Mouse (Mus musculus): ENCODE results near the gene Dgki. TPM values are rescaled to one million over a fixed set of nuclear protein-coding genes. Genes with fewer than 3 reads are reported as not detected.

Dgki gene
- polyA plus RNA-seq, 1 experiment from 2014 or later, result 1.0 TPM

- H3K9me3 ChIP-seq (ENCODE audit: control insufficient read depth, low read depth, low read length), result no peaks in the 10 kb centered on the region
- no peaks in the 10 kb centered on the region for H3K27me3 ChIP-seq (ENCODE audit: control insufficient read depth, insufficient read depth, low read length)
- 86% methylated on average over 3 of the region's 3 CpGs for WGBS
- H3K4me1 ChIP-seq (ENCODE audit: control insufficient read depth, insufficient read depth, low read length), result peaks cover 8% of the 10 kb centered on the region
- no peak overlapping the region for H3K4me3 ChIP-seq (ENCODE audit: low read depth, low read length)
- no peaks in the 10 kb centered on the region for H3K36me3 ChIP-seq (ENCODE audit: control insufficient read depth, insufficient read depth, low read length)
- no peak overlapping the region for H3K27ac ChIP-seq (ENCODE audit: low read length)
- no peak overlapping the region for H3K9ac ChIP-seq (replicated peaks; ENCODE audit: low read depth, low read length)
- no peak for ATAC-seq (ENCODE audit: insufficient number of reproducible peaks, insufficient read depth, low FRiP score, low read depth)
- H3K4me2 ChIP-seq (replicated peaks; ENCODE audit: low read depth, low read length), result no peak overlapping the region
These were observed 427.1 kb downstream of the Dgki start for GRCm38 (mm10) chr6:36872876-36873275.

DNA sequence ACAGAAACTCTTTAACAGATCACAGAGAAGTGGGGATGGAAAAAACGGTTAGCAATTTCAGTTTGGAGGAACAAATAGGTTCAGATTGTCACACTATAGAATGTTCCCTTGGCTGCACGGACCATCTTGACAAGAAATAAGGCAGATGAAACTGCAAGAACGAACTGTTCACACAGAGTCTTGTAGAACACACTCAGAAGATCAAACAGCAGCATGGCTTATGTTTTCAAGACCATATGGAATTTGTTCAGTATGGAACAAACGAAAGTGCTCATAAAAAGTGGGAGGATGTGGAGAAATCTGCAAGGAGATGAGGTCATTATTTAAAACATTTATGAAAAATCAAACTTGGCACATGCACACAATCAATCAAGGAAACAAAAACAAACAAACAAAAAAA is 431.8 kb downstream of the Dgki start:
- H3K27ac ChIP-seq (ENCODE audit: low read length), result peak overlapping the region; percentile 80; the same call in 1 of the 2 replicates
- H3K36me3 ChIP-seq (ENCODE audit: control insufficient read depth, insufficient read depth, low read length), result no peaks in the 10 kb centered on the region
- H3K4me2 ChIP-seq (replicated peaks; ENCODE audit: low read depth, low read length), result no peak overlapping the region
- 38% methylated on average over 4 of the region's 4 CpGs for WGBS
- H3K4me3 ChIP-seq (ENCODE audit: low read depth, low read length), result no peak overlapping the region
- H3K27me3 ChIP-seq (ENCODE audit: control insufficient read depth, insufficient read depth, low read length), result no peaks in the 10 kb centered on the region
- no peak for ATAC-seq (ENCODE audit: insufficient number of reproducible peaks, insufficient read depth, low FRiP score, low read depth)
- H3K4me1 ChIP-seq (ENCODE audit: control insufficient read depth, insufficient read depth, low read length), result peaks cover 10% of the 10 kb centered on the region
- no peak overlapping the region for H3K9ac ChIP-seq (replicated peaks; ENCODE audit: low read depth, low read length)
- H3K9me3 ChIP-seq (ENCODE audit: control insufficient read depth, low read depth, low read length), result no peaks in the 10 kb centered on the region

DNA sequence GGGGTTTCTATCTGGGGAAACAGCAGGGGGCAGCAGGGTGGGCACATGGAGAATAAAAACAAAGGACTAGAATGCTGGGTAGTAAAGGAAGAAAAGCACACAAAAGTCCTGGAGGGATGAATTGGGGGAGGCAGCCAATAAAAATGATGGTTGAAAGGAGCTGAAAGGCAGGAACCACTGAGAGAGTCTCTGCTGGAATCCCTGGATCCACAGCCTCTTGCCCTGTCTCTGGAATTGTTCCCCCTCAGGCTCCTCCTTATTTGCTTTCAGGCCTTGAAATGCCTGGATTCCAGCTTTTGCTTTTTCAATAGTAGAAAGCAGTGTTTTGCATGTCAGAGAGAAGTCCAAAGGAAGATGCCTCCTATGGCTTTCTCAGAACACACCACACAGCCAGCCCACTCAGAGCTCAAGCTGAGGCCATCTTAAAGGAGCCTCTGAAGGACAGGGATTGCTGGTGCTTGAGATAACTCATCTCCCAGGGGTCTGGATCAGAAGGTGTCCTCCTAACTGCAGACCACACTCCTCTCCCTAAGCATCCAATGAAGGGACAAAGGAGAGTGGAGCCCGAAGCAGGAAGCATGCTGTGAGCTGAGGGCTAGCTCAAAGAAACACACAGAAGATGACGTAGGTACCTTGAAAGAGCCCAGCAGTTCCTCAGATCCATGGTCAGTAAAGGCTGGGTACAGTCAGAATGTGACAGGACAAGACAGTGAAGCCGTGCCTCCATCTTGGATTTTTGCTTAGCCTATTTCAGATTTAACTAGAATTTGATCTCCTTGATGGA is 441.5 kb downstream of the Dgki start:
- ATAC-seq (ENCODE audit: insufficient number of reproducible peaks, insufficient read depth, low FRiP score, low read depth), result no peak
- Histone ChIP-seq H3K4me1 (ENCODE audit: control insufficient read depth, insufficient read depth, low read length) (no peaks in the 10 kb centered on the region; the same call in 1 of the 2 replicates), H3K4me3 (ENCODE audit: low read depth, low read length) (no peak overlapping the region), H3K27ac (ENCODE audit: low read length) (0 out of 2 replicates have a peak overlapping the region, but pooled peaks have one; percentile 7), H3K4me2 (replicated peaks; ENCODE audit: low read depth, low read length) (no peak overlapping the region), H3K9me3 (ENCODE audit: control insufficient read depth, low read depth, low read length) (no peaks in the 10 kb centered on the region), H3K9ac (replicated peaks; ENCODE audit: low read depth, low read length) (no peak overlapping the region), H3K27me3 (ENCODE audit: control insufficient read depth, insufficient read depth, low read length) (no peaks in the 10 kb centered on the region), H3K36me3 (ENCODE audit: control insufficient read depth, insufficient read depth, low read length) (no peaks in the 10 kb centered on the region)
- 93% methylated on average over 3 of the region's 3 CpGs for WGBS

DNA sequence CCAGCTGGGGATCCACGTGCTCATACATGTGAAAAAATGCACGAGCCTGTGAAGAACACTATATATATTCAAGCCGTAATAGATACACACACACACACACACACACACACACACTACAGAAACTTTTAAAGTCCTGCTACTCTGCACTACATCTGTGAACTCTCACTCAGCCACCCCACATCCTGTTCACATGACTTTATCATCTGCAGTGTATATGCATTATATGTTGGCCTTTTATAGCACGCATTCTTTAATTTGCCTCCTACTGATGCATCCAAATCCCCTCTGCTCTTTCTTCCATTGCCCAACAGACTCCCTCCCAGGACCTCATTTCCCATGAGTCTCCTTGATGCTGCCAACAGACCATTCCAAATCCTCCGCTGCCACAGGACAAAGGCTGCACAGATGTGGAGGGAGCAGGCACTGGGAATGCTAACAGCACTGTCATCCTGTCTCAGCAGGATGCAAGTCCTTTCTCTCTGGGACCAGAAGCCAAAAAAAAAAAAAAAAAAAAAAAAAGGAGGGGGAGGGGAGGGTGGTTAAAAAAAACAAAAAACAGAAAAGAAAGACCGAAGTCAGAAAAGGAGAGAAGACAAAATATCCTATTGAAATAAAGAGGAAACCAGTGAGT is 442.2 kb downstream of the Dgki start:
- WGBS, result 57% methylated on average over 6 of the region's 6 CpGs
- no peak overlapping the region for H3K4me2 ChIP-seq (replicated peaks; ENCODE audit: low read depth, low read length)

GRCm38 (mm10) chr6:36850422-36851129 is 449.4 kb downstream of the Dgki start:
- no peaks in the 10 kb centered on the region for H3K4me1 ChIP-seq (ENCODE audit: control insufficient read depth, insufficient read depth, low read length)
- 55% methylated on average over 7 of the region's 7 CpGs for WGBS
- no peak overlapping the region for H3K9ac ChIP-seq (replicated peaks; ENCODE audit: low read depth, low read length)
- H3K9me3 ChIP-seq (ENCODE audit: control insufficient read depth, low read depth, low read length), result no peaks in the 10 kb centered on the region
- H3K36me3 ChIP-seq (ENCODE audit: control insufficient read depth, insufficient read depth, low read length), result no peaks in the 10 kb centered on the region
- H3K4me2 ChIP-seq (replicated peaks; ENCODE audit: low read depth, low read length), result no peak overlapping the region
- H3K4me3 ChIP-seq (ENCODE audit: low read depth, low read length), result no peak overlapping the region
- ATAC-seq (ENCODE audit: insufficient number of reproducible peaks, insufficient read depth, low FRiP score, low read depth), result peak; percentile 58; the same call in 1 of the 2 replicates
- H3K27ac ChIP-seq (ENCODE audit: low read length), result no peak overlapping the region; the same call in 1 of the 2 replicates
- H3K27me3 ChIP-seq (ENCODE audit: control insufficient read depth, insufficient read depth, low read length), result no peaks in the 10 kb centered on the region

More for the DNA sequence above, 442.2 kb downstream of the Dgki start:
- H3K36me3 ChIP-seq (ENCODE audit: control insufficient read depth, insufficient read depth, low read length), result no peaks in the 10 kb centered on the region
- ATAC-seq (ENCODE audit: insufficient number of reproducible peaks, insufficient read depth, low FRiP score, low read depth), result no peak
- H3K4me1 ChIP-seq (ENCODE audit: control insufficient read depth, insufficient read depth, low read length), result no peaks in the 10 kb centered on the region; the same call in 1 of the 2 replicates
- no peaks in the 10 kb centered on the region for H3K9me3 ChIP-seq (ENCODE audit: control insufficient read depth, low read depth, low read length)
- no peak overlapping the region for H3K27ac ChIP-seq (ENCODE audit: low read length)
- H3K9ac ChIP-seq (replicated peaks; ENCODE audit: low read depth, low read length), result no peak overlapping the region
- H3K27me3 ChIP-seq (ENCODE audit: control insufficient read depth, insufficient read depth, low read length), result no peaks in the 10 kb centered on the region
- H3K4me3 ChIP-seq (ENCODE audit: low read depth, low read length), result no peak overlapping the region

DNA sequence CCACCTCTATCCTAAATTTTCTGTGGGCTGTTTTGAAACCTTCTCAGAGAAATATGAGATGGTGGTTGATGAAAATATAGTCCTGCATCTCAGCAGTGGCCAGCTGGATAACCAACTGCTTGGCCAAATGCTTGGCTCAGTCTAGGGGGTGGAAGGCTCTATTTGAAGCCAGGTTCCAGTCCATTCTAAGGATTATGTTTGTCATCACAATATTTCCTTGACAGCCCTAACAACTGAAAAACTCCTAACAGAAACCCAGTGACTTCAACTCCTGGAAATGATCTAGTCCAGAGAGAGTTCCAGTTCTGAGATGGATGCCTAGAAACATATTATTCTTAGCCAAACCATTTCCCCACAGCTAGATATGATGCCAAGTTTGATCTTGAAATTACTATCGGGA is 454.7 kb downstream of the Dgki start:
- no peak overlapping the region for H3K4me3 ChIP-seq (ENCODE audit: low read depth, low read length)
- 90% methylated on average over 1 of the region's 1 CpGs for WGBS
- H3K9me3 ChIP-seq (ENCODE audit: control insufficient read depth, low read depth, low read length), result no peaks in the 10 kb centered on the region
- H3K27ac ChIP-seq (ENCODE audit: low read length), result no peak overlapping the region
- no peaks in the 10 kb centered on the region for H3K36me3 ChIP-seq (ENCODE audit: control insufficient read depth, insufficient read depth, low read length)
- H3K9ac ChIP-seq (replicated peaks; ENCODE audit: low read depth, low read length), result no peak overlapping the region
- ATAC-seq (ENCODE audit: insufficient number of reproducible peaks, insufficient read depth, low FRiP score, low read depth), result no peak
- no peak overlapping the region for H3K4me2 ChIP-seq (replicated peaks; ENCODE audit: low read depth, low read length)
- no peaks in the 10 kb centered on the region for H3K4me1 ChIP-seq (ENCODE audit: control insufficient read depth, insufficient read depth, low read length)
- no peaks in the 10 kb centered on the region for H3K27me3 ChIP-seq (ENCODE audit: control insufficient read depth, insufficient read depth, low read length)

DNA sequence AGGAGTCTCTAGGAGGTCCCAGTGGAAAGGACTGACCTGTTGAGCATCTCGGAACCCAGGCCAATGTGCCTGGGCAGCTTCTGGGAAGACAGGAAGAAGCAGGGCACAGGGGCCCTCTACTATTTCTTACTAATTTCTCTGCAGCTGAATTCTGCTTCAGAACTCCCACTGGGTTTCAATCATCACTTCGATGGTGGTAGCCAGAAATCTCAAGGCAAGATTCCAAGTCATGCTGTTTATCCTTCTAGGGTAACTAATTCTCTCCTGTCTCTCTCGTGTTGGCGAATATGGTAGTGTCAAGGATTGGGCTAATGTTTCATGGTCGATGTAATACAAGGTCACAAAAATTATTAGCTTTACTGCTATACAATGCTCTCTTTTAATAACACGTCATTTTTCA is 455.7 kb downstream of the Dgki start:
- Histone ChIP-seq H3K27ac (ENCODE audit: low read length) (no peak overlapping the region), H3K4me3 (ENCODE audit: low read depth, low read length) (no peak overlapping the region), H3K9me3 (ENCODE audit: control insufficient read depth, low read depth, low read length) (no peaks in the 10 kb centered on the region), H3K9ac (replicated peaks; ENCODE audit: low read depth, low read length) (no peak overlapping the region), H3K4me2 (replicated peaks; ENCODE audit: low read depth, low read length) (no peak overlapping the region), H3K36me3 (ENCODE audit: control insufficient read depth, insufficient read depth, low read length) (no peaks in the 10 kb centered on the region), H3K4me1 (ENCODE audit: control insufficient read depth, insufficient read depth, low read length) (no peaks in the 10 kb centered on the region), H3K27me3 (ENCODE audit: control insufficient read depth, insufficient read depth, low read length) (no peaks in the 10 kb centered on the region)
- 58% methylated on average over 6 of the region's 6 CpGs for WGBS
- no peak for ATAC-seq (ENCODE audit: insufficient number of reproducible peaks, insufficient read depth, low FRiP score, low read depth)

DNA sequence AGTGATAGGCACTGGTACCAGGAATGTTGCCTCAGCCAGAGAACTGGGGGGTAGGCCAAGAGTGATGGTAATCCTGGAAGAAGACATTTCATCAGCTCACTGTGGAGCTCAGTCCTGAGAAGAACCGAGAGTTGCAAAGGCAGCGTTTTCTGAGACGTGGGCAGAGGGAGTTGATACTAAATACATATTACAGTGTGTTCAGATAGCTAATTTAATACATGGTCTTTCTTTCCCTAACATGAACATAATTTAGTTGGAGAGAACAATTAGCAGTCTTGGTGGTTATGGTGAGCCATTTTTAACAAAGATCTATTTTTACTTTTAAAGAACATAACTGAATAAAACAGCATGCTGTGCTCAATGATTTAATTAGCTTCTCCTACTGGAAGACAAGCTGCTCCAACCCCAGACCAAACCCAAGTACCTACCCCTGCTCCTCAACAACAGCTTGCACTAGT is 456.9 kb downstream of the Dgki start:
- 72% methylated on average over 3 of the region's 3 CpGs for WGBS

More for the DNA sequence above, 456.9 kb downstream of the Dgki start:
- Histone ChIP-seq H3K27me3 (ENCODE audit: control insufficient read depth, insufficient read depth, low read length) (no peaks in the 10 kb centered on the region), H3K9ac (replicated peaks; ENCODE audit: low read depth, low read length) (no peak overlapping the region), H3K9me3 (ENCODE audit: control insufficient read depth, low read depth, low read length) (no peaks in the 10 kb centered on the region), H3K36me3 (ENCODE audit: control insufficient read depth, insufficient read depth, low read length) (no peaks in the 10 kb centered on the region), H3K4me2 (replicated peaks; ENCODE audit: low read depth, low read length) (no peak overlapping the region), H3K4me1 (ENCODE audit: control insufficient read depth, insufficient read depth, low read length) (no peaks in the 10 kb centered on the region), H3K4me3 (ENCODE audit: low read depth, low read length) (no peak overlapping the region), H3K27ac (ENCODE audit: low read length) (no peak overlapping the region)
- no peak for ATAC-seq (ENCODE audit: insufficient number of reproducible peaks, insufficient read depth, low FRiP score, low read depth)

Data from stomach, embryonic 14.5 days (tissue).